Mouse (Mus musculus): ENCODE measurements around the gene Wwox. TPM values are rescaled to one million over a fixed set of nuclear protein-coding genes. Genes with fewer than 3 reads are reported as not detected.
A peak's percentile ranks its signal among the peaks of the same experiment; 100 is the strongest.

Gene Wwox
- polyA plus RNA-seq, 1 experiment, result 14.9 TPM

GRCm38 (mm10) chr8:114541132-114541531 is 101.7 kb downstream of the Wwox start:
- Histone ChIP-seq H3K4me3 (ENCODE audit: control insufficient read depth, low read depth, low read length) (no peak overlapping the region), H3K27ac (ENCODE audit: control insufficient read depth, insufficient read depth, low read depth, low read length) (no peak overlapping the region), H3K27me3 (ENCODE audit: control insufficient read depth, insufficient read depth, low read length) (no peaks in the 10 kb centered on the region), H3K36me3 (ENCODE audit: control insufficient read depth, insufficient read depth, low read length) (no peaks in the 10 kb centered on the region), H3K4me1 (ENCODE audit: control insufficient read depth, insufficient read depth, low read length) (no peaks in the 10 kb centered on the region)
- TF ChIP-seq POLR2A (IDR thresholded peaks at IDR 0.05; ENCODE audit: control insufficient read depth, low read depth, low read length) (no peak), CTCF (IDR thresholded peaks at IDR 0.05; ENCODE audit: control insufficient read depth, insufficient read depth, insufficient replicate concordance, low read depth, low read length) (peak; percentile 24; the same call in 1 of the 2 replicates)

- no peak overlapping the region for H3K4me3 ChIP-seq (ENCODE audit: control insufficient read depth, low read depth, low read length)
- H3K4me1 ChIP-seq (ENCODE audit: control insufficient read depth, insufficient read depth, low read length), result no peaks in the 10 kb centered on the region
- TF ChIP-seq CTCF (IDR thresholded peaks at IDR 0.05; ENCODE audit: control insufficient read depth, insufficient read depth, insufficient replicate concordance, low read depth, low read length) (no peak), POLR2A (IDR thresholded peaks at IDR 0.05; ENCODE audit: control insufficient read depth, low read depth, low read length) (no peak)
- H3K27ac ChIP-seq (ENCODE audit: control insufficient read depth, insufficient read depth, low read depth, low read length), result no peak overlapping the region
- no peaks in the 10 kb centered on the region for H3K27me3 ChIP-seq (ENCODE audit: control insufficient read depth, insufficient read depth, low read length)
- H3K36me3 ChIP-seq (ENCODE audit: control insufficient read depth, insufficient read depth, low read length), result no peaks in the 10 kb centered on the region
These were observed 108.9 kb downstream of the Wwox start for GRCm38 (mm10) chr8:114548360-114548759.

GRCm38 (mm10) chr8:114548837-114549236 is 109.4 kb downstream of the Wwox start:
- no peaks in the 10 kb centered on the region for H3K36me3 ChIP-seq (ENCODE audit: control insufficient read depth, insufficient read depth, low read length)
- no peak overlapping the region for H3K27ac ChIP-seq (ENCODE audit: control insufficient read depth, insufficient read depth, low read depth, low read length)
- TF ChIP-seq CTCF (IDR thresholded peaks at IDR 0.05; ENCODE audit: control insufficient read depth, insufficient read depth, insufficient replicate concordance, low read depth, low read length) (no peak), POLR2A (IDR thresholded peaks at IDR 0.05; ENCODE audit: control insufficient read depth, low read depth, low read length) (no peak)

GRCm38 (mm10) chr8:114550029-114550428 is 110.6 kb downstream of the Wwox start:
- no peaks in the 10 kb centered on the region for H3K27me3 ChIP-seq (ENCODE audit: control insufficient read depth, insufficient read depth, low read length)
- TF ChIP-seq CTCF (IDR thresholded peaks at IDR 0.05; ENCODE audit: control insufficient read depth, insufficient read depth, insufficient replicate concordance, low read depth, low read length) (peak; percentile 23; the same call in 1 of the 2 replicates), POLR2A (IDR thresholded peaks at IDR 0.05; ENCODE audit: control insufficient read depth, low read depth, low read length) (no peak)
- H3K4me1 ChIP-seq (ENCODE audit: control insufficient read depth, insufficient read depth, low read length), result no peaks in the 10 kb centered on the region
- H3K36me3 ChIP-seq (ENCODE audit: control insufficient read depth, insufficient read depth, low read length), result no peaks in the 10 kb centered on the region
- H3K4me3 ChIP-seq (ENCODE audit: control insufficient read depth, low read depth, low read length), result no peak overlapping the region
- H3K27ac ChIP-seq (ENCODE audit: control insufficient read depth, insufficient read depth, low read depth, low read length), result no peak overlapping the region

More at GRCm38 (mm10) chr8:114548837-114549236, 109.4 kb downstream of the Wwox start:
- no peaks in the 10 kb centered on the region for H3K4me1 ChIP-seq (ENCODE audit: control insufficient read depth, insufficient read depth, low read length)
- H3K4me3 ChIP-seq (ENCODE audit: control insufficient read depth, low read depth, low read length), result no peak overlapping the region
- no peaks in the 10 kb centered on the region for H3K27me3 ChIP-seq (ENCODE audit: control insufficient read depth, insufficient read depth, low read length)

- Histone ChIP-seq H3K4me3 (ENCODE audit: control insufficient read depth, low read depth, low read length) (no peak overlapping the region), H3K4me1 (ENCODE audit: control insufficient read depth, insufficient read depth, low read length) (no peaks in the 10 kb centered on the region), H3K36me3 (ENCODE audit: control insufficient read depth, insufficient read depth, low read length) (no peaks in the 10 kb centered on the region), H3K27me3 (ENCODE audit: control insufficient read depth, insufficient read depth, low read length) (no peaks in the 10 kb centered on the region), H3K27ac (ENCODE audit: control insufficient read depth, insufficient read depth, low read depth, low read length) (no peak overlapping the region)
- TF ChIP-seq POLR2A (IDR thresholded peaks at IDR 0.05; ENCODE audit: control insufficient read depth, low read depth, low read length), result no peak
- TF ChIP-seq CTCF (IDR thresholded peaks at IDR 0.05; ENCODE audit: control insufficient read depth, insufficient read depth, insufficient replicate concordance, low read depth, low read length), result no peak
These were observed 113.2 kb downstream of the Wwox start for GRCm38 (mm10) chr8:114552606-114553005.

GRCm38 (mm10) chr8:114554966-114555365 is 115.5 kb downstream of the Wwox start:
- no peak overlapping the region for H3K27ac ChIP-seq (ENCODE audit: control insufficient read depth, insufficient read depth, low read depth, low read length)
- TF ChIP-seq CTCF (IDR thresholded peaks at IDR 0.05; ENCODE audit: control insufficient read depth, insufficient read depth, insufficient replicate concordance, low read depth, low read length), result no peak
- TF ChIP-seq POLR2A (IDR thresholded peaks at IDR 0.05; ENCODE audit: control insufficient read depth, low read depth, low read length), result no peak

GRCm38 (mm10) chr8:114555491-114556202 is 116.2 kb downstream of the Wwox start:
- no peak overlapping the region for H3K27ac ChIP-seq (ENCODE audit: control insufficient read depth, insufficient read depth, low read depth, low read length)

More at GRCm38 (mm10) chr8:114554966-114555365, 115.5 kb downstream of the Wwox start:
- H3K27me3 ChIP-seq (ENCODE audit: control insufficient read depth, insufficient read depth, low read length), result no peaks in the 10 kb centered on the region
- H3K36me3 ChIP-seq (ENCODE audit: control insufficient read depth, insufficient read depth, low read length), result no peaks in the 10 kb centered on the region
- no peak overlapping the region for H3K4me3 ChIP-seq (ENCODE audit: control insufficient read depth, low read depth, low read length)
- no peaks in the 10 kb centered on the region for H3K4me1 ChIP-seq (ENCODE audit: control insufficient read depth, insufficient read depth, low read length)

More at GRCm38 (mm10) chr8:114555491-114556202, 116.2 kb downstream of the Wwox start:
- no peaks in the 10 kb centered on the region for H3K36me3 ChIP-seq (ENCODE audit: control insufficient read depth, insufficient read depth, low read length)
- no peaks in the 10 kb centered on the region for H3K27me3 ChIP-seq (ENCODE audit: control insufficient read depth, insufficient read depth, low read length)
- H3K4me1 ChIP-seq (ENCODE audit: control insufficient read depth, insufficient read depth, low read length), result no peaks in the 10 kb centered on the region
- no peak overlapping the region for H3K4me3 ChIP-seq (ENCODE audit: control insufficient read depth, low read depth, low read length)
- TF ChIP-seq POLR2A (IDR thresholded peaks at IDR 0.05; ENCODE audit: control insufficient read depth, low read depth, low read length) (no peak), CTCF (IDR thresholded peaks at IDR 0.05; ENCODE audit: control insufficient read depth, insufficient read depth, insufficient replicate concordance, low read depth, low read length) (no peak)
